Mouse (Mus musculus) hindbrain, embryonic 10.5 days (tissue): Measurements from ENCODE around the gene Sprr3. TPM values are rescaled to one million over a fixed set of nuclear protein-coding genes. Genes with fewer than 3 reads are reported as not detected.
"Not testable (repeated sequence)": the region's sequence is repeated elsewhere in the genome, so short reads cannot be mapped to it uniquely, and the experiment has no call there.

ENCODE experiments used
- DNase-seq: peaks from one replicate; pipeline ENCODE4 v3.0.0-alpha.2; 2017; ENCODE audit warnings: low spot score
- H3K27ac ChIP-seq: fragments of 300-500 bp; sonication (generic); 2 replicates; pipeline ENCODE4 v1.5.1; 2016; ENCODE audit warnings: mild to moderate bottlenecking, moderate library complexity
- H3K27me3 ChIP-seq: fragments of 300-500 bp; sonication (generic); 2 replicates; pipeline ENCODE4 v1.6.1; 2016; ENCODE audit warnings: mild to moderate bottlenecking; ENCODE audit not compliant: poor library complexity, insufficient read depth, severe bottlenecking
- H3K36me3 ChIP-seq: fragments of 300-500 bp; sonication (generic); 2 replicates; pipeline ENCODE4 v1.6.1; 2016; ENCODE audit warnings: mild to moderate bottlenecking, moderate library complexity
- H3K4me1 ChIP-seq: fragments of 300-500 bp; sonication (generic); replicated peaks from 2 replicates; pipeline ENCODE4 v1.6.1; 2016; ENCODE audit warnings: mild to moderate bottlenecking
- H3K4me3 ChIP-seq: fragments of 300-500 bp; sonication (generic); 2 replicates; pipeline ENCODE4 v1.5.1; 2016; ENCODE audit warnings: mild to moderate bottlenecking, moderate library complexity
- H3K9me3 ChIP-seq: fragments of 300-500 bp; sonication (generic); 2 replicates; pipeline ENCODE4 v1.6.1; 2016; ENCODE audit warnings: mild to moderate bottlenecking, moderate library complexity
- WGBS: fragments of 180-500 bp; shearing (Covaris S2); methylation state at CpG from one replicate; pipeline ENCODE4 v1.1.7; 2016; 5-methylcytosine and 5-hydroxymethylcytosine counted together
- polyA plus RNA-seq: library from polyadenylated mRNA; unstranded; fragments of >200 nt; fragmentation: Nextera tagmentation; extraction: Ambion mirVana; gene quantifications from 2 replicates; pipeline ENCODE4 v1.2.1, GENCODE M21; 2016

The Sprr3 gene
- polyA plus RNA-seq, result not detected in 2 replicates

DNA sequence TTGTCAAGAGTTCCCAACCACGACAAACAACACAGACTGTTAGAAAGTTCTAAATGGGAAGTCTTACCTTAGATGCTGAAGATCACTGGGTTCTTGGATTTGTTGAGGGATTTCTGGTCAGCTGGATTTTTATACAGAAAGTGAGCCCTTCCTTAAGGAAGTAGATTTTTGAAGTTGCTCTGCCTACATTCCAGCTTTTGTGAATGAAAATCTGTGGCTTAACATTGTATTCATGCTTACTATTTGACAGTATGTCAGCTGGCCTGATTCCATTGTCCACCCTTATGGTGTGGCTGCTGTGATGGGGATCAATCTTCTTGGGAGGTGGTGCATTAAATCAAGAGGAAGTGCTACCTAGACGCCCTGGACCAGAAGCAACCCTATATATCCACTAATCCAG, at the start of gene Sprr3:
Gene Sprr3, minus strand, starts transcription at position 101 of the 400 bp plus-strand sequence.
- 68% methylated on average over 2 of the region's 2 CpGs for WGBS
- no peaks in the 10 kb centered on the region for H3K4me1 ChIP-seq
- H3K36me3 ChIP-seq, result no peaks in the 10 kb centered on the region

DNA sequence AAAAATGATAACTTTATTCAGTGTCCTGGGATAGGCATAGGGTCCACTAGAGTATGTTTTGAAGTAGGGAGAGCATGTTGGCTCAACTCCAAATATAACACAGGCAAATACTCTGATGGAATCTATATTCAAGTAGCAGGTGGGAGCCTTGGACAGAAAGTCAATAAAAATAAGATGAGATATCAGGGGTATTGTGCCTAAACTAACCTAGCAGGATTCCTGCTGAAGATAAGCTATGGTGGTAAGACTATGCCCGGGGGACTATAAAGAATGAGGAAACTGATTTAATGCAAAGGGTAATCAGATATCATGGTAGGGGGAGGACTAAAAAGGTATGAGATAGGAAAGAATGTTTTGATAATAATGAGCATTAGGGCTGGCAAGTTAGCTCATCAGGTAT, 49.7 kb upstream of the Sprr3 start:
- Histone ChIP-seq H3K9me3 (no peaks in the 10 kb centered on the region), H3K27me3 (no peaks in the 10 kb centered on the region), H3K4me1 (no peaks in the 10 kb centered on the region), H3K36me3 (no peaks in the 10 kb centered on the region), H3K4me3 (no peak overlapping the region), H3K27ac (no peak overlapping the region)
- DNase-seq, result no peak
- WGBS, result 91% methylated on average over 1 of the region's 1 CpGs

More for the DNA sequence above, at the start of gene Sprr3:
- H3K27me3 ChIP-seq, result no peaks in the 10 kb centered on the region
- no peaks in the 10 kb centered on the region for H3K9me3 ChIP-seq
- DNase-seq, result no peak
- H3K27ac ChIP-seq, result no peak within 1 kb of the TSS
- H3K4me3 ChIP-seq, result no peak within 1 kb of the TSS

DNA sequence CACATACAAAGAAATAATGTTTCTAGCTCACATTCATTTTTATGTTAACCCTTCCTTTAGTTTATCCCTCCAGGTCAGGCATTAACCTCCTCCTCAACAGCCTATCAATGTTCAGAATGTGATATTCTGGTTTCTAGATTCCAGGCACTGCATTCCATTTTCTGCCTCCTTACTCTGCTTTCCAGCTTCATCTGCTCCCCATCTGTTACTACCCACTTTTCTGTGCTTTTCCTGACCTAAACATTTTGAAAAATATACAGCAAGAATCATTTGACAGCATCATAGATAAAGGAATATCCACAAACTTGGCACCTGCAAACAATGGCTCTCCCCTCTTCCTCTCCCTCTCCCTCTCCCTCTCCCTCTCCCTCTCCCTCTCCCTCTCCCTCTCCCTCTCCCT, 45.0 kb upstream of the Sprr3 start:
- Histone ChIP-seq H3K36me3 (no peaks in the 10 kb centered on the region), H3K9me3 (no peaks in the 10 kb centered on the region), H3K27me3 (no peaks in the 10 kb centered on the region), H3K4me1 (no peaks in the 10 kb centered on the region), H3K4me3 (no peak overlapping the region), H3K27ac (no peak overlapping the region)
- no peak for DNase-seq

DNA sequence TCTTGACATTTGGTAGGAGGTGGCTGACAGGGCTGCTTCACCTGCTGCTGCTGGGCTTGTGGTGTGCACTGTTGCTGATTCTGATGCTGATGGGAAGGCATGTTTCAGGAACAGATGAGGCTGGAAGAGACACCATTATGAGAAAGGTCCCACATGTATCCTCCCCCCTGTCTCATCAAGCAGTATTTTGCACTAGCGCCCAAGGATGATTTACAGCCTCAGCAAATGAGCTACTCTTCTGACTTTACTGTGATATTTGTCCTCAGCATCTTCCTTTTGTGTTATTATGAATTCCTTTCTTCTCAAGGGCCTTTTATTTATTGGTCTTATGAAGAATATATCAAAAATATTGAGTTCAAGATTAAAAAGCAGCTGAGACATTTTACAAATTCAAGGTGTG, 41.9 kb upstream of the Sprr3 start, which contains the start of gene Sprr4:
Gene Sprr4, minus strand, starts transcription at position 101 of the 400 bp plus-strand sequence.
- Histone ChIP-seq H3K27me3 (no peaks in the 10 kb centered on the region), H3K4me1 (no peaks in the 10 kb centered on the region), H3K4me3 (no peak within 1 kb of the TSS), H3K9me3 (no peaks in the 10 kb centered on the region), H3K27ac (no peak within 1 kb of the TSS), H3K36me3 (no peaks in the 10 kb centered on the region)
- WGBS, result 90% methylated on average over 1 of the region's 1 CpGs
- DNase-seq, result no peak

DNA sequence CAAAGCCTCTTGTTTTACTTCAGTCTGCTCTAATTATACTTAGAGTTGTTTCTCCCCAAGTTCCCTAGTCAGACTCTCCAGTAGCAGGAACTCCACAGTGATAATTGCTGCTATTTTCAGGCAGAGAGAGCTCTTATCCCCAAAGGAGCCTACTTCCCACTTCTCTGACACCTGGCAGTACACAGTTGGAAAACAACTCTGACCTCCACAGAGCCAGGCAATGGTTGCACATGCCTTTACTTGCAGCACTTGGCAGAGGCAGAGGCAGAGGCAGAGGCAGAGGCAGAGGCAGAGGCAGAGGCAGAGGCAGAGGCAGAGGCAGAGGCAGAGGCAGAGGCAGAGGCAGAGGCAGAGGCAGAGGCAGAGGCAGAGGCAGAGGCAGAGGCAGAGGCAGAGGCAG, 31.7 kb upstream of the Sprr3 start:
- not testable (repeated sequence) for H3K4me1 ChIP-seq, H3K27ac ChIP-seq, H3K9me3 ChIP-seq, H3K4me3 ChIP-seq, H3K36me3 ChIP-seq, H3K27me3 ChIP-seq, DNase-seq

DNA sequence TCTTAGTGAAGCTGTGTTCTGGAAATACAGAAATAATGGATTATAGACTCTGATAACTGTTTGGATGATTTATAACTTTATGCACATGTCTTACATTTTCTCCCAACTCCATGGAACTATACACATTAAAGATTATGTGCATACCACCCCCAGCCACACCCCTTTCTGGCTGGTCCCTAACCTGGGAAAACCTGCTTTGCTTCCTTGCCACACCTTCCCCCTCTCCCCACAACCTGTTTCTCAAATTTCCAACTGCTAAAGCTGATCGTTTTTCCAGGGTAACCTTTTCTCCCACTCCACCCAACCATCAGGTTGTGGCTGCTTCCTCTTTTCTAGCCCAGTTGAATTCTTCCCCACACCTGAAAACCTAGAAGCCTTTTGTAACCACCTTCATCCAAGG, 27.8 kb upstream of the Sprr3 start:
- no peaks in the 10 kb centered on the region for H3K36me3 ChIP-seq
- no peak overlapping the region for H3K27ac ChIP-seq
- H3K4me1 ChIP-seq, result no peaks in the 10 kb centered on the region
- H3K27me3 ChIP-seq, result no peaks in the 10 kb centered on the region
- no peak for DNase-seq
- H3K9me3 ChIP-seq, result no peaks in the 10 kb centered on the region
- no peak overlapping the region for H3K4me3 ChIP-seq
- WGBS, result 54% methylated on average over 1 of the region's 1 CpGs

DNA sequence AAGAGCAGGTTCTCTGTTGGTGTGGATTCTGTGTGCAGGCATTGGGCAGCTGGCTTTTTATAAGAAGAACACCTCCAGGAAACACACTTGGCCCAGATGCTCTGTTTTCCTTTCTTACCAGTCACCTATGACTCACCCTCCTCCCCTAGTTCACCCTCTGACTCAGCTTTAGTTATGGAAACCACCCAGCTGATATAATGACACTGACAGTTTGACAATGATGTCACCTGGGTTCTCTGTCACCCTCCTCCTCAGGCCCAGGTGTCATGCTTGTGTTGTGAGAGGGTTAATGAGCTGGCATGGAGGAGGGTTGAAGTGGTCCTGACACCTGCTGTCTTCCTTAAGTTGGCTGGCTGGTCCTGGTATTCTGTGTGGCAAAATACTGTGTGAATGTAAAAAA, 27.3 kb upstream of the Sprr3 start, which contains the start of gene Sprr1a:
Gene Sprr1a, minus strand, starts transcription at position 33 of the 400 bp plus-strand sequence.
- Histone ChIP-seq H3K9me3 (no peaks in the 10 kb centered on the region), H3K36me3 (no peaks in the 10 kb centered on the region), H3K27ac (no peak within 1 kb of the TSS), H3K27me3 (no peaks in the 10 kb centered on the region), H3K4me3 (no peak within 1 kb of the TSS), H3K4me1 (no peaks in the 10 kb centered on the region)
- no peak for DNase-seq

DNA sequence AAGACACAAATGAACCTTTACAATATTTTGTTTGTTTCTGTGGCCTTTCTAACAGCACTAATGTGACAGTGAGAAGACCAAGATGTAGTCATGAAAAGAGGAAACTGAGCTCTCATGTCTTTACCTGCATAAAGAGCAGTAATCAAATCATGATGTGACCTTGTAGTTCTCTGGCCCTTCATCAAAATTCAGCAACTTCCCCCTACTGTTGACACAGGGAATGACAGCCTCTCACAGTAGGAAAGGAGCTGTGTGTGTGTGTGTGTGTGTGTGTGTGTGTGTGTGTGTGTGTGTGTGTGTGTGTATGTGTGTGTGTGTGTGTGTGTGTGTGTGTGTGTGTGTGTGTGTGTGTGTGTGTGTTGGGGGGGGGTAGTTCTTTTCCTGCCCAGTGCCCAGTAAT, 22.7 kb upstream of the Sprr3 start:
- not testable (repeated sequence) for H3K4me3 ChIP-seq, DNase-seq, H3K27me3 ChIP-seq, H3K4me1 ChIP-seq, H3K27ac ChIP-seq, H3K9me3 ChIP-seq, H3K36me3 ChIP-seq

DNA sequence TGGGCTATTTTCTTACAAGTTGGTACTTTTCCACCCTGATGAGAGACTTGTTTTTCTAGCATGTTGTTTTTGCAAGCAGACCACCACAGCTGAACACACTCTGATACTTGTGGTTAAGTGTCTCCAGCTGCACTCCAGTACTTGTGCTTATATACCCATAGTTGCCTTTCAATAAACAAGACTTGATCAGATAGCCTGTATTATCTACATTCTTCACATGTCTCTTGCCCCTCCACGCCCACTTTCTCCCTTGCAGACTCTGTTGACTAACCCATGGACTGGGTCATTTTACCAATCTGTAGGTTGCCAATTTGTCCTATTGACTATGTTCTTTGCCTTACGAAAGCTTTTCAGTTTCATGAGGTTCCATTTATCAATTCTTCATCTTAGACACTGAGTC, 11.6 kb upstream of the Sprr3 start:
- 85% methylated on average over 2 of the region's 2 CpGs for WGBS
- H3K27me3 ChIP-seq, result no peaks in the 10 kb centered on the region
- H3K4me1 ChIP-seq, result no peaks in the 10 kb centered on the region
- no peaks in the 10 kb centered on the region for H3K9me3 ChIP-seq
- H3K36me3 ChIP-seq, result no peaks in the 10 kb centered on the region
- H3K4me3 ChIP-seq, result no peak overlapping the region
- H3K27ac ChIP-seq, result no peak overlapping the region
- no peak for DNase-seq

DNA sequence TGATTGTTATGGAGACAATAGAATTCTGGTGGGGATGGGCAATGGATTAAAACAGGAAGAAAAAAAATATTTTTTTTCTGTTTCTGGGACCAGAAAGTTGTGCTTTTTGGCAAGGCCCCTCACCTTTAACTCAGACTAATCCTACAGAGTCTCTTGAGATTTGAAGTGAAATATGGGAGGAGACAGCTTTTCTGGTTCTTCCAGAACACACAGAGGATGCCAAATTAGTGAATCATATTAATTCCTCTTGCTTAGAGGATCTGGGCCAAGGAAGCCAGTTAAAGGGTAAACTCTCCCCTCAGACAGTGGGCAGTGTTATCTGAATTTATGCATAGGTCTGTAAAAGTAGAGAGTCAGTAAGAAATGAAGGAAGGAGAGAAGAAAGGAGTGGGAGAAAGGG, 8.9 kb upstream of the Sprr3 start:
- no peaks in the 10 kb centered on the region for H3K36me3 ChIP-seq
- H3K4me1 ChIP-seq, result no peaks in the 10 kb centered on the region
- H3K9me3 ChIP-seq, result no peaks in the 10 kb centered on the region
- no peaks in the 10 kb centered on the region for H3K27me3 ChIP-seq
- no peak overlapping the region for H3K4me3 ChIP-seq
- H3K27ac ChIP-seq, result no peak overlapping the region
- DNase-seq, result no peak

DNA sequence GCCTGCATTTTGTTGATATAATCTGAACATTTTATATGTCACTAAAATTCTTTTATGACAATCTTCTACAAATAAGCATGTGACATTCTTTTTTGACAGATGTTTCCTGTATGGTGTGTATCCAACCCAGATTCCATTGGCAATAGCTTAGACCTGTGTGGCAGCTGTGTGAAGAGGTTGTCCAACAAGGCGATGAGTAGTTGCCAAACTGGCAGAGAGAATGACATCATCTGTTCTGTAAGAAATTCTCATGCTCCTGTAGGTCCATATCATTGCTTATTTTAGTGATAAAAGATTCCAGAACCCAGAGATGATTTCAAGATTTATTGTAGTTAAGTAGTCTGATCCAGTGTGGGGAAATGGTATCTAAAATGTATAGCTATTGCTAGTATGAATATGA, 8.1 kb upstream of the Sprr3 start:
- no peak overlapping the region for H3K4me3 ChIP-seq
- H3K27me3 ChIP-seq, result no peaks in the 10 kb centered on the region
- H3K27ac ChIP-seq, result no peak overlapping the region
- no peaks in the 10 kb centered on the region for H3K36me3 ChIP-seq
- 92% methylated on average over 1 of the region's 1 CpGs for WGBS
- no peaks in the 10 kb centered on the region for H3K4me1 ChIP-seq
- no peak for DNase-seq
- no peaks in the 10 kb centered on the region for H3K9me3 ChIP-seq

DNA sequence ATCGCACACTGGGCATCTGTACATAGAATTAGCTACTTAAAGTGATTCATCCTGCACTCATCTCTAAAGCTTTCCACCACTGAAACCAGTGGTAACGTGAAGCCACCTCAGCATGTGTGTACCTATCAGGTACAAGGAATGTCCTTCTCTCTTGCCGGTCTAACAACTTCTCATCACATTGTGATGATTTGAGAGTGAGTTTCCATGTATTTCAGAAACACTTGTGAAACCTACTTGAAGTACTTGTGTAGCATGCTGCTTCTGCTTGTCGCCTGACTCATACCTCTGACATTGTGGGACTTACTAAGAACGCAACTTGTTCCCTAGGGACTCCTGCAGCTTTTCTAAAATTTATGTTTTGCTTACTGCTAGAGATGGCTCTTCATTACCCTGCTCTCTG, 3.4 kb downstream of the Sprr3 start:
- no peaks in the 10 kb centered on the region for H3K9me3 ChIP-seq
- no peaks in the 10 kb centered on the region for H3K36me3 ChIP-seq
- no peak for DNase-seq
- no peaks in the 10 kb centered on the region for H3K4me1 ChIP-seq
- H3K27me3 ChIP-seq, result no peaks in the 10 kb centered on the region
- no peak overlapping the region for H3K4me3 ChIP-seq
- WGBS, result 87% methylated on average over 5 of the region's 5 CpGs
- H3K27ac ChIP-seq, result no peak overlapping the region

DNA sequence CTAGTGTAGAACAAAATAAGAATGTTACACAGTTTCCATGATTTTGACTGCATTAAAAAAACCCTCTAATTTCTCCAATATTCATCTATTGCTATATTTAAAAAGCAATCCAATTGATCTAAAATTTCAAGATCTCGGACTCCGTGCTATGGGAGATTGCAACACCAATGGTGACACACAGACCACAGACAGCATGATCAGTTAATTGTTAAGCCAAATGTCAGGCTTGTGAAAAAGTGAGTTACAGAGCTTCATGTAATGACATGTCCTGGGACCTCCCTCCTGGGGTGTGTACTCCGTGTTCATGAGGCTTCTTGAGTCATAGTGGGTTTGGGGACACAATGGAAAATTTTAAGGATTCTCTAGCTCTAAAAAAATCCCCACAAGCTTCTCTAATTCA, 18.3 kb downstream of the Sprr3 start:
- WGBS, result 91% methylated on average over 3 of the region's 3 CpGs
- Histone ChIP-seq H3K4me1 (no peaks in the 10 kb centered on the region), H3K9me3 (no peaks in the 10 kb centered on the region), H3K27ac (no peak overlapping the region), H3K4me3 (no peak overlapping the region), H3K27me3 (no peaks in the 10 kb centered on the region), H3K36me3 (no peaks in the 10 kb centered on the region)
- DNase-seq, result no peak

DNA sequence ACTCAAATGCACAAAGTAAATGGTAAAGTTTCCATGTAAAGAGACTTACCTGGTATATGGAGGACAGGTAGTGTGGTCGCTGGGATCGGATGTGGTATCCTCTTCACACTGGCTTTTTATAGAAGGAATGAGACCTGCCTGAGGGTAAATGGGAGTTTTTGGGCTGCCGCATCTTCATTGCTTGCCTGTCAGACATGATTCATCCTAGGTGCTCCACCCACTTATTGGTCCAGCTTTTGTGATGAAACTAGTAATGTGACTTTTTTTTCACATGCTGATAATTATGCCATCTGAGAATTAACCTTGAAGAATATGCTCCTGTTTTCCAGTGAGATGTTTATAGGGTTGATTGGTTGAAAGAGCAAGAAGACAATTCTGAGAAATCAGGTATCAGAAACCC, 19.8 kb downstream of the Sprr3 start, which contains the start of gene Sprr1b:
Gene Sprr1b, minus strand, starts transcription at position 101 of the 400 bp plus-strand sequence.
- Histone ChIP-seq H3K4me3 (no peak within 1 kb of the TSS), H3K27ac (no peak within 1 kb of the TSS), H3K27me3 (no peaks in the 10 kb centered on the region), H3K9me3 (no peaks in the 10 kb centered on the region), H3K36me3 (no peaks in the 10 kb centered on the region), H3K4me1 (no peaks in the 10 kb centered on the region)
- WGBS, result 94% methylated on average over 3 of the region's 3 CpGs
- DNase-seq, result no peak
